Mouse (Mus musculus): ENCODE results near the gene Stil. TPM values are rescaled to one million over a fixed set of nuclear protein-coding genes. Genes with fewer than 3 reads are reported as not detected.
A peak's percentile ranks its signal among the peaks of the same experiment; 100 is the strongest.

The Stil gene
- polyA plus RNA-seq, 1 experiment from 2014 or later: 9.8 TPM

GRCm38 (mm10) chr4:115052343-115053005 lies 52.5 kb downstream of the Stil start:
- Histone ChIP-seq H3K9me3 (no peaks in the 10 kb centered on the region), H3K9ac (no peak overlapping the region), H3K27ac (0 out of 2 replicates have a peak overlapping the region, but pooled peaks have one; percentile 40), H3K4me2 (replicated peaks) (peak overlapping the region; percentile 58), H3K4me3 (replicated peaks) (peak overlapping the region; percentile 25), H3K27me3 (replicated peaks) (peaks cover 57% of the 10 kb centered on the region), H3K4me1 (replicated peaks) (peaks cover 18% of the 10 kb centered on the region), H3K36me3 (no peaks in the 10 kb centered on the region)
- peak; percentile 42 for ATAC-seq
- 1% methylated on average over 36 of the region's 36 CpGs for WGBS

- no peak overlapping the region for H3K9ac ChIP-seq
- no peak overlapping the region for H3K4me2 ChIP-seq (replicated peaks)
- no peaks in the 10 kb centered on the region for H3K9me3 ChIP-seq
- no peak overlapping the region for H3K4me3 ChIP-seq (replicated peaks)
- no peak overlapping the region for H3K27ac ChIP-seq
- peaks cover 20% of the 10 kb centered on the region for H3K4me1 ChIP-seq (replicated peaks)
- WGBS: 3% methylated on average over 2 of the region's 2 CpGs
- ATAC-seq: no peak
- H3K27me3 ChIP-seq (replicated peaks): peaks cover 79% of the 10 kb centered on the region
- H3K36me3 ChIP-seq: no peaks in the 10 kb centered on the region
These were observed 55.1 kb downstream of the Stil start for GRCm38 (mm10) chr4:115055044-115055443.

- H3K27me3 ChIP-seq (replicated peaks): peaks cover 85% of the 10 kb centered on the region
- H3K4me2 ChIP-seq (replicated peaks): no peak overlapping the region
- H3K27ac ChIP-seq: no peak overlapping the region
- no peak overlapping the region for H3K4me3 ChIP-seq (replicated peaks)
- no peaks in the 10 kb centered on the region for H3K36me3 ChIP-seq
- no peak for ATAC-seq
- WGBS: 25% methylated on average over 3 of the region's 3 CpGs
- H3K9me3 ChIP-seq: no peaks in the 10 kb centered on the region
- H3K4me1 ChIP-seq (replicated peaks): peaks cover 20% of the 10 kb centered on the region
- no peak overlapping the region for H3K9ac ChIP-seq
These were observed 55.7 kb downstream of the Stil start for GRCm38 (mm10) chr4:115055691-115056090.

- peak; percentile 79 for ATAC-seq
- Histone ChIP-seq H3K4me3 (replicated peaks) (peak within 1 kb of the TSS; percentile 38), H3K4me1 (replicated peaks) (peaks cover 20% of the 10 kb centered on the region), H3K36me3 (no peaks in the 10 kb centered on the region), H3K9me3 (no peaks in the 10 kb centered on the region), H3K27ac (0 out of 2 replicates have a peak within 1 kb of the TSS, but pooled peaks have one; percentile 38), H3K9ac (peak within 1 kb of the TSS; percentile 31), H3K4me2 (replicated peaks) (peak within 1 kb of the TSS; percentile 70), H3K27me3 (replicated peaks) (peaks cover 87% of the 10 kb centered on the region)
- under 1% methylated on average over 49 of the region's 60 CpGs for WGBS
These were observed 56.5 kb downstream of the Stil start, which contains the start of gene Tal1 for GRCm38 (mm10) chr4:115056371-115056920. Gene Tal1 (plus strand): TSS chr4:115056426.

- WGBS: under 1% methylated on average over 48 of the region's 48 CpGs
- H3K27ac ChIP-seq: no peak overlapping the region
- H3K9ac ChIP-seq: peak overlapping the region; percentile 31
- peak overlapping the region; percentile 38 for H3K4me3 ChIP-seq (replicated peaks)
- no peaks in the 10 kb centered on the region for H3K36me3 ChIP-seq
- H3K9me3 ChIP-seq: no peaks in the 10 kb centered on the region
- H3K27me3 ChIP-seq (replicated peaks): peaks cover 87% of the 10 kb centered on the region
- peak; percentile 66 for ATAC-seq
- H3K4me1 ChIP-seq (replicated peaks): peaks cover 20% of the 10 kb centered on the region
- peak overlapping the region; percentile 70 for H3K4me2 ChIP-seq (replicated peaks)
These were observed 57.1 kb downstream of the Stil start for GRCm38 (mm10) chr4:115056921-115057673.

- Histone ChIP-seq H3K4me1 (replicated peaks) (peaks cover 16% of the 10 kb centered on the region), H3K9me3 (no peaks in the 10 kb centered on the region), H3K9ac (peak overlapping the region; percentile 23; the same call in 1 of the 2 replicates), H3K4me2 (replicated peaks) (peak overlapping the region; percentile 70; the same call in 1 of the 2 replicates), H3K36me3 (no peaks in the 10 kb centered on the region), H3K27ac (peak overlapping the region; percentile 17; the same call in 1 of the 2 replicates), H3K27me3 (replicated peaks) (peaks cover 87% of the 10 kb centered on the region), H3K4me3 (replicated peaks) (peak overlapping the region; percentile 38)
- ATAC-seq: 0 out of 2 replicates have a peak, but pooled peaks have one; percentile 14
- 1% methylated on average over 33 of the region's 33 CpGs for WGBS
These were observed 57.8 kb downstream of the Stil start for GRCm38 (mm10) chr4:115057674-115058316.

- ATAC-seq: no peak
- Histone ChIP-seq H3K27me3 (replicated peaks) (peaks cover 88% of the 10 kb centered on the region), H3K36me3 (no peaks in the 10 kb centered on the region), H3K4me1 (replicated peaks) (peaks cover 21% of the 10 kb centered on the region), H3K9ac (no peak overlapping the region), H3K4me2 (replicated peaks) (peak overlapping the region; percentile 70; the same call in 1 of the 2 replicates), H3K4me3 (replicated peaks) (peak overlapping the region; percentile 38), H3K27ac (no peak overlapping the region), H3K9me3 (no peaks in the 10 kb centered on the region)
- WGBS: 1% methylated on average over 20 of the region's 20 CpGs
These were observed 58.4 kb downstream of the Stil start for GRCm38 (mm10) chr4:115058317-115058761.

- Histone ChIP-seq H3K9ac (no peak overlapping the region), H3K36me3 (no peaks in the 10 kb centered on the region), H3K4me2 (replicated peaks) (no peak overlapping the region; the same call in 1 of the 2 replicates), H3K4me3 (replicated peaks) (peak overlapping the region; percentile 38), H3K27me3 (replicated peaks) (peaks cover 93% of the 10 kb centered on the region), H3K4me1 (replicated peaks) (peaks cover 22% of the 10 kb centered on the region), H3K27ac (no peak overlapping the region), H3K9me3 (no peaks in the 10 kb centered on the region)
- WGBS: 4% methylated on average over 23 of the region's 23 CpGs
- ATAC-seq: no peak
These were observed 59.1 kb downstream of the Stil start for GRCm38 (mm10) chr4:115058871-115059590.

GRCm38 (mm10) chr4:115059871-115060270 lies 59.9 kb downstream of the Stil start:
- no peak for ATAC-seq
- Histone ChIP-seq H3K9me3 (no peaks in the 10 kb centered on the region), H3K36me3 (no peaks in the 10 kb centered on the region), H3K4me1 (replicated peaks) (peaks cover 22% of the 10 kb centered on the region), H3K27me3 (replicated peaks) (peaks cover 91% of the 10 kb centered on the region), H3K27ac (no peak overlapping the region), H3K9ac (no peak overlapping the region), H3K4me3 (replicated peaks) (0 out of 2 replicates have a peak overlapping the region, but pooled peaks have one; percentile 2), H3K4me2 (replicated peaks) (0 out of 2 replicates have a peak overlapping the region, but pooled peaks have one; percentile 9)
- 24% methylated on average over 12 of the region's 12 CpGs for WGBS

GRCm38 (mm10) chr4:115060753-115061152 lies 60.8 kb downstream of the Stil start:
- no peaks in the 10 kb centered on the region for H3K9me3 ChIP-seq
- H3K4me1 ChIP-seq (replicated peaks): peaks cover 22% of the 10 kb centered on the region
- H3K4me3 ChIP-seq (replicated peaks): no peak overlapping the region
- peaks cover 89% of the 10 kb centered on the region for H3K27me3 ChIP-seq (replicated peaks)
- 17% methylated on average over 3 of the region's 3 CpGs for WGBS
- no peaks in the 10 kb centered on the region for H3K36me3 ChIP-seq
- no peak overlapping the region for H3K4me2 ChIP-seq (replicated peaks)
- no peak for ATAC-seq
- H3K9ac ChIP-seq: no peak overlapping the region
- no peak overlapping the region for H3K27ac ChIP-seq

GRCm38 (mm10) chr4:115062540-115062874 lies 62.5 kb downstream of the Stil start:
- Histone ChIP-seq H3K27me3 (replicated peaks) (peaks cover 87% of the 10 kb centered on the region), H3K36me3 (no peaks in the 10 kb centered on the region), H3K9me3 (no peaks in the 10 kb centered on the region), H3K4me1 (replicated peaks) (peaks cover 11% of the 10 kb centered on the region), H3K4me3 (replicated peaks) (peak overlapping the region; percentile 55), H3K27ac (no peak overlapping the region), H3K4me2 (replicated peaks) (peak overlapping the region; percentile 99), H3K9ac (peak overlapping the region; percentile 50; the same call in 1 of the 2 replicates)
- WGBS: 4% methylated on average over 9 of the region's 9 CpGs
- ATAC-seq: peak; percentile 13; the same call in 1 of the 2 replicates
